Mouse (Mus musculus): ENCODE data around the gene Gpr12. TPM values are rescaled to one million over a fixed set of nuclear protein-coding genes. Genes with fewer than 3 reads are reported as not detected.

Gpr12 gene
- polyA plus RNA-seq (2015; fragmentation: Illumina TruSeq; extraction: RNeasy Lipid Tissue Mini Kit (QIAGEN cat#74804); ENCODE audit: low read depth, low replicate concordance), result 20.0 TPM

GRCm38 (mm10) chr5:146584478-146585306 is at the start of gene Gpr12:
Gpr12 (minus strand) TSS chr5:146585239.

DNA sequence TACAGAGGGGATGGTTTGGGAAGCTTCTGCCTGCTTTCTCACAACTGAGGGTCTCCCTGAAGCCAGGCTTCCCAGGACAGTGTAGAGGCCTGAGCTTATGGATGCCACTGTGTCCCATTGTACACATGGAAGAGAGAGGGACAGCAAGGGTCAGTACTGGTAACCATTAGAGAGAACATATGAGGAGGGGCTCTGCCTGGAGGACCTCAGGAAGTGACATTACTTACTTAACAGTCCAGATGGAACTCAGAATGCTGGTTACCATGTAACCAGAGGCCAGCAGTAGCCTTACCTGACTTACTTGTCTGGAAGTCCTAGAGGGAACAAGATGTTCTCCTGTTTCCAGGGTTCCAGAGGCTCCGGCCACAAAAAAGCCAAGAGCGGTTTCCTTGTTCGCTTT is 29.2 kb downstream of the Gpr12 start, which contains the start of gene Gm3415:
Gene Gm3415, plus strand, starts transcription at position 301 of the 400 bp plus-strand sequence.

DNA sequence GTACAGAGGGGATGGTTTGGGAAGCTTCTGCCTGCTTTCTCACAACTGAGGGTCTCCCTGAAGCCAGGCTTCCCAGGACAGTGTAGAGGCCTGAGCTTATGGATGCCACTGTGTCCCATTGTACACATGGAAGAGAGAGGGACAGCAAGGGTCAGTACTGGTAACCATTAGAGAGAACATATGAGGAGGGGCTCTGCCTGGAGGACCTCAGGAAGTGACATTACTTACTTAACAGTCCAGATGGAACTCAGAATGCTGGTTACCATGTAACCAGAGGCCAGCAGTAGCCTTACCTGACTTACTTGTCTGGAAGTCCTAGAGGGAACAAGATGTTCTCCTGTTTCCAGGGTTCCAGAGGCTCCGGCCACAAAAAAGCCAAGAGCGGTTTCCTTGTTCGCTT is 47.7 kb downstream of the Gpr12 start, which contains the start of gene Gm3409:
Gene Gm3409, plus strand, starts transcription at position 301 of the 400 bp plus-strand sequence.

Other genes with a start within 250 kb of the Gpr12 start
- gene Wasf3, start 200.3 kb downstream of the Gpr12 start, polyA plus RNA-seq (2015; fragmentation: Illumina TruSeq; extraction: RNeasy Lipid Tissue Mini Kit (QIAGEN cat#74804); ENCODE audit: low read depth, low replicate concordance), result 58.5 TPM
- not detected for gene Gm6408, start 103.3 kb downstream of the Gpr12 start, polyA plus RNA-seq (2015; fragmentation: Illumina TruSeq; extraction: RNeasy Lipid Tissue Mini Kit (QIAGEN cat#74804); ENCODE audit: low read depth, low replicate concordance)
- not detected for gene Gm6370, start 93.9 kb downstream of the Gpr12 start, polyA plus RNA-seq (2015; fragmentation: Illumina TruSeq; extraction: RNeasy Lipid Tissue Mini Kit (QIAGEN cat#74804); ENCODE audit: low read depth, low replicate concordance)
- not detected for gene 4930449I24Rik, start 82.8 kb downstream of the Gpr12 start, polyA plus RNA-seq (2015; fragmentation: Illumina TruSeq; extraction: RNeasy Lipid Tissue Mini Kit (QIAGEN cat#74804); ENCODE audit: low read depth, low replicate concordance)
- not detected for gene Gm3402, start 71.1 kb downstream of the Gpr12 start, polyA plus RNA-seq (2015; fragmentation: Illumina TruSeq; extraction: RNeasy Lipid Tissue Mini Kit (QIAGEN cat#74804); ENCODE audit: low read depth, low replicate concordance)
- gene Gm3404, start 59.4 kb downstream of the Gpr12 start, polyA plus RNA-seq (2015; fragmentation: Illumina TruSeq; extraction: RNeasy Lipid Tissue Mini Kit (QIAGEN cat#74804); ENCODE audit: low read depth, low replicate concordance), result not detected
- not detected for gene Gm3409, start 47.6 kb downstream of the Gpr12 start, polyA plus RNA-seq (2015; fragmentation: Illumina TruSeq; extraction: RNeasy Lipid Tissue Mini Kit (QIAGEN cat#74804); ENCODE audit: low read depth, low replicate concordance)
- gene Gm3415, start 29.1 kb downstream of the Gpr12 start, polyA plus RNA-seq (2015; fragmentation: Illumina TruSeq; extraction: RNeasy Lipid Tissue Mini Kit (QIAGEN cat#74804); ENCODE audit: low read depth, low replicate concordance), result not detected
- gene Usp12, start 209.8 kb upstream of the Gpr12 start, polyA plus RNA-seq (2015; fragmentation: Illumina TruSeq; extraction: RNeasy Lipid Tissue Mini Kit (QIAGEN cat#74804); ENCODE audit: low read depth, low replicate concordance), result 35.0 TPM
- 694 TPM for gene Rpl21, start 247.7 kb upstream of the Gpr12 start, polyA plus RNA-seq (2015; fragmentation: Illumina TruSeq; extraction: RNeasy Lipid Tissue Mini Kit (QIAGEN cat#74804); ENCODE audit: low read depth, low replicate concordance)

All from brain, adult 10 weeks (tissue).